Mouse (Mus musculus): ENCODE measurements around the gene Fam173b. TPM values are rescaled to one million over a fixed set of nuclear protein-coding genes. Genes with fewer than 3 reads are reported as not detected.
A peak's percentile ranks its signal among the peaks of the same experiment; 100 is the strongest.

Gene Fam173b
- polyA plus RNA-seq (2015; fragmentation: Nextera tagmentation; extraction: Ambion mirVana) = 11.0 TPM in 2 replicates

GRCm38 (mm10) chr15:31601646-31602374 is at the start of gene Fam173b, which contains the start of gene Cct5:
Gene Fam173b, plus strand, starts transcription at chr15:31601852.
Gene Cct5, minus strand, starts transcription at chr15:31601804.
- WGBS = under 1% methylated on average over 63 of the region's 63 CpGs
- Histone ChIP-seq H3K36me3 (ENCODE audit: control insufficient read depth, insufficient read depth, low read length) (no peaks in the 10 kb centered on the region), H3K9ac (ENCODE audit: low read depth, low read length) (peak within 1 kb of the TSS; percentile 96), H3K4me3 (ENCODE audit: low read length) (peak within 1 kb of the TSS; percentile 58), H3K4me1 (ENCODE audit: control insufficient read depth, insufficient read depth, low read depth, low read length) (peaks cover 19% of the 10 kb centered on the region), H3K27me3 (replicated peaks; ENCODE audit: control insufficient read depth, insufficient read depth, low read length) (no peaks in the 10 kb centered on the region), H3K27ac (ENCODE audit: low read depth, low read length) (peak within 1 kb of the TSS; percentile 96), H3K4me2 (ENCODE audit: low read length) (peak within 1 kb of the TSS; percentile 78), H3K9me3 (ENCODE audit: control insufficient read depth, low read length) (no peaks in the 10 kb centered on the region)
- peak; percentile 89 for ATAC-seq

DNA sequence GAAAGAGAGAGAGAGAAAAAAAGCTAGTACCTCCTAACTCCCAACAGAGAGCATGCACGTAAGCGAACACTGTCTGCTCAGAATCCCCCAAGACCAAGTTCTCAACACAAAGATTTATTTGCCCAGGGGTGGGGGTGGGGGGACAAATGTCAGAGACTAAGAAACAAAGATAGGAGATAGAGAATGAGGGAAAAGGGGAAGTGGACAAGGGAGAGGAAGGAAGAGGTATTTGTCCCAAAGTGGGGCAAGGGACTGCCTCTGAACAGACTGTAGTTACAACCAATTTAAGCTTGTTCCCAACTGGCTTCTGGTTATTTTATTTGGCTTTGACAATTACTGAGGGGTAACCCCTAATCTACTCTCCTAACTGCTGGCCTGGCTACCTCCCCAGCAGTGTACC is 46.8 kb upstream of the Fam173b start:
- WGBS = 81% methylated on average over 2 of the region's 2 CpGs
- H3K9me3 ChIP-seq (ENCODE audit: control insufficient read depth, low read length) = no peaks in the 10 kb centered on the region

DNA sequence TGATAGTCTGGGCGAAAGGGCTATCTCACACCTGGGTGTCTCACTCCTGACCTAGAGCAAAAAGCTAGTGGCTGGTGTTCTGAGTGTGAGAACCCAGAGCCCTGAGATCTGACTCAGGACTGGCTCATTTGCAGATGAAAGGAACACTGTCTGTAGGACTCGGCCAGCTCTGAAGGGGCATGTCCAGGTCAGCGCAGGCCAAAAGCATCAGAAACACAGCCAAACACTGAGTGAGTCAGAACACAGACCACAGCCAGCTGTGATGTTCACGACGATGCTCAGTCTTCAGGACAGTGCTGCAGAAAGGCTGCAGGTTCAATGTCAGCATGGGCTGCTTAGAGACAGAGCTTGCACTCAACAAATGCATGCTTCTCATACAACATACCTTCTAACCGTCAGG is 40.3 kb upstream of the Fam173b start:
- Histone ChIP-seq H3K4me2 (ENCODE audit: low read length) (no peak overlapping the region), H3K9ac (ENCODE audit: low read depth, low read length) (no peak overlapping the region), H3K4me1 (ENCODE audit: control insufficient read depth, insufficient read depth, low read depth, low read length) (no peaks in the 10 kb centered on the region), H3K27me3 (replicated peaks; ENCODE audit: control insufficient read depth, insufficient read depth, low read length) (no peaks in the 10 kb centered on the region), H3K4me3 (ENCODE audit: low read length) (no peak overlapping the region), H3K9me3 (ENCODE audit: control insufficient read depth, low read length) (no peaks in the 10 kb centered on the region), H3K36me3 (ENCODE audit: control insufficient read depth, insufficient read depth, low read length) (no peaks in the 10 kb centered on the region), H3K27ac (ENCODE audit: low read depth, low read length) (no peak overlapping the region)
- no peak for ATAC-seq
- WGBS = 73% methylated on average over 6 of the region's 6 CpGs

More for the DNA sequence above, 46.8 kb upstream of the Fam173b start:
- Histone ChIP-seq H3K9ac (ENCODE audit: low read depth, low read length) (no peak overlapping the region), H3K27me3 (replicated peaks; ENCODE audit: control insufficient read depth, insufficient read depth, low read length) (no peaks in the 10 kb centered on the region), H3K36me3 (ENCODE audit: control insufficient read depth, insufficient read depth, low read length) (no peaks in the 10 kb centered on the region), H3K4me3 (ENCODE audit: low read length) (no peak overlapping the region), H3K4me2 (ENCODE audit: low read length) (no peak overlapping the region), H3K4me1 (ENCODE audit: control insufficient read depth, insufficient read depth, low read depth, low read length) (no peaks in the 10 kb centered on the region), H3K27ac (ENCODE audit: low read depth, low read length) (no peak overlapping the region)
- ATAC-seq = no peak

DNA sequence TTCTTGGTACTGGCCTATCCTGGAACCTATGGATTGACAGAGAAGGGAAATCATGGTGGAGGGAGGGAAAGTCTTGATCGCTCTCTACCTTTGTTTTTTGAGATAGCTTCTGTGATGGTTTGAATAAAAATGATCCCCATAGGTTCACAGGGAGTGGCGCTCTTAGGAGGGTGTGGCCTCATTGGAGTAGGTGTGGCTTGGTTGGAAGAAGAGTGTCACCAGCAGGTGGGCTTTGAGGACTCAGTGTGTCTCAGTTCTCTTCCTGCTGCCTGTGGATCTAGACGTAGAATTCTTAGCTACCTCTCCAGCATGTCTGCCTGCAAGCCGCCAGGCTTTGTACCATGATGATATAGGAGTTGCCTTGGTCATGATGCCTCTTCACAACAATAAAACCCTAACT is 39.7 kb upstream of the Fam173b start:
- H3K9ac ChIP-seq (ENCODE audit: low read depth, low read length) = no peak overlapping the region
- no peaks in the 10 kb centered on the region for H3K9me3 ChIP-seq (ENCODE audit: control insufficient read depth, low read length)
- no peaks in the 10 kb centered on the region for H3K4me1 ChIP-seq (ENCODE audit: control insufficient read depth, insufficient read depth, low read depth, low read length)
- H3K27me3 ChIP-seq (replicated peaks; ENCODE audit: control insufficient read depth, insufficient read depth, low read length) = no peaks in the 10 kb centered on the region
- no peak overlapping the region for H3K4me3 ChIP-seq (ENCODE audit: low read length)
- 92% methylated on average over 4 of the region's 4 CpGs for WGBS
- H3K27ac ChIP-seq (ENCODE audit: low read depth, low read length) = no peak overlapping the region
- ATAC-seq = no peak
- H3K4me2 ChIP-seq (ENCODE audit: low read length) = no peak overlapping the region
- H3K36me3 ChIP-seq (ENCODE audit: control insufficient read depth, insufficient read depth, low read length) = no peaks in the 10 kb centered on the region

DNA sequence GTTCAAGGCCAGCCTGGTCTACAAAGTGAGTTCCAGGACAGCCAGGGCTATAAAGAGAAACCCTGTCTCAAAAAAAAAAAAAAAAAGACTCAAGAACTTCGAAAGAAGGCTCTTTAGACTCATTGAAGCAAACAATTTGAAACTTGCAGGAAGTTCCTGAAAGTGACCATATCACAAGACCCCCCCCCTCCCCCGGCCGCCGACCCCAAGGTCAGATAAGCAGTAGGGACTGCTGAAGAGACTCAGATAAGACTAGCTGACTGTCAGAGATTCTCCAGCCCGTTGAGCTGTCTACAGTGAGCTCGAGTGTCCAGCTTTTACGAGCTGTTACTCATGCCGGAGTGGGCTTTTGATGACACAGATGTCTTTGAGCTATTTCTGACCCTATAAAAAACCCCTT is 38.8 kb upstream of the Fam173b start:
- Histone ChIP-seq H3K9ac (ENCODE audit: low read depth, low read length) (no peak overlapping the region), H3K27me3 (replicated peaks; ENCODE audit: control insufficient read depth, insufficient read depth, low read length) (no peaks in the 10 kb centered on the region), H3K27ac (ENCODE audit: low read depth, low read length) (no peak overlapping the region), H3K4me1 (ENCODE audit: control insufficient read depth, insufficient read depth, low read depth, low read length) (no peaks in the 10 kb centered on the region), H3K36me3 (ENCODE audit: control insufficient read depth, insufficient read depth, low read length) (no peaks in the 10 kb centered on the region), H3K4me3 (ENCODE audit: low read length) (no peak overlapping the region), H3K9me3 (ENCODE audit: control insufficient read depth, low read length) (no peaks in the 10 kb centered on the region), H3K4me2 (ENCODE audit: low read length) (no peak overlapping the region)
- no peak for ATAC-seq
- 84% methylated on average over 8 of the region's 8 CpGs for WGBS

GRCm38 (mm10) chr15:31563577-31564546 is 37.8 kb upstream of the Fam173b start:
- no peak for ATAC-seq
- no peak overlapping the region for H3K4me3 ChIP-seq (ENCODE audit: low read length)
- no peaks in the 10 kb centered on the region for H3K36me3 ChIP-seq (ENCODE audit: control insufficient read depth, insufficient read depth, low read length)
- H3K27me3 ChIP-seq (replicated peaks; ENCODE audit: control insufficient read depth, insufficient read depth, low read length) = no peaks in the 10 kb centered on the region
- H3K9me3 ChIP-seq (ENCODE audit: control insufficient read depth, low read length) = no peaks in the 10 kb centered on the region
- 69% methylated on average over 19 of the region's 19 CpGs for WGBS
- H3K4me2 ChIP-seq (ENCODE audit: low read length) = no peak overlapping the region
- H3K27ac ChIP-seq (ENCODE audit: low read depth, low read length) = no peak overlapping the region
- H3K4me1 ChIP-seq (ENCODE audit: control insufficient read depth, insufficient read depth, low read depth, low read length) = peaks cover 3% of the 10 kb centered on the region; the same call in 1 of the 2 replicates
- H3K9ac ChIP-seq (ENCODE audit: low read depth, low read length) = no peak overlapping the region

DNA sequence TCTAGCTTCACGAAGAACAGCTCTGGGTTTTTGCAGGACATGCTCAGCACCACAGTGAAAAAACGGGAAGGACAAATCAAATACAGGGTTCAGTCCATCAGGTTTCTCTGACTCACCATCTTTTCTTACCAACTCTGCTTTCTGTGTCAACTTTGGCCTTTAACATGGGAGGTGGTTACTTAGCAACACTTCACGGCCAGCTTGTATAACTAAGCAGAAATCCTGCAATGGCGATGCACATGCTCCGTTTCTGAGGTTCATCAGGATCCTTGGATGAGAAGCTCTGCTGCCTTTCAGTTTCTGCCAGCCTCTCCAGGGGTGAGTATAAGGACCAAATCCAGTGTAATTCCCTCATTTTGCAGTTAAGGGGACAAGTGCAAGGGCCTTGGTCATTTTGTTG is 36.5 kb upstream of the Fam173b start, which contains the start of gene Cmbl:
Gene Cmbl (plus strand): TSS at position 206 of the 400 bp plus-strand sequence.
- 59% methylated on average over 5 of the region's 5 CpGs for WGBS
- H3K36me3 ChIP-seq (ENCODE audit: control insufficient read depth, insufficient read depth, low read length) = no peaks in the 10 kb centered on the region
- H3K4me2 ChIP-seq (ENCODE audit: low read length) = no peak within 1 kb of the TSS
- H3K9me3 ChIP-seq (ENCODE audit: control insufficient read depth, low read length) = no peaks in the 10 kb centered on the region
- no peak within 1 kb of the TSS for H3K27ac ChIP-seq (ENCODE audit: low read depth, low read length)
- no peaks in the 10 kb centered on the region for H3K27me3 ChIP-seq (replicated peaks; ENCODE audit: control insufficient read depth, insufficient read depth, low read length)
- H3K9ac ChIP-seq (ENCODE audit: low read depth, low read length) = no peak within 1 kb of the TSS
- no peak within 1 kb of the TSS for H3K4me3 ChIP-seq (ENCODE audit: low read length)
- ATAC-seq = no peak
- H3K4me1 ChIP-seq (ENCODE audit: control insufficient read depth, insufficient read depth, low read depth, low read length) = peaks cover 3% of the 10 kb centered on the region; the same call in 1 of the 2 replicates

DNA sequence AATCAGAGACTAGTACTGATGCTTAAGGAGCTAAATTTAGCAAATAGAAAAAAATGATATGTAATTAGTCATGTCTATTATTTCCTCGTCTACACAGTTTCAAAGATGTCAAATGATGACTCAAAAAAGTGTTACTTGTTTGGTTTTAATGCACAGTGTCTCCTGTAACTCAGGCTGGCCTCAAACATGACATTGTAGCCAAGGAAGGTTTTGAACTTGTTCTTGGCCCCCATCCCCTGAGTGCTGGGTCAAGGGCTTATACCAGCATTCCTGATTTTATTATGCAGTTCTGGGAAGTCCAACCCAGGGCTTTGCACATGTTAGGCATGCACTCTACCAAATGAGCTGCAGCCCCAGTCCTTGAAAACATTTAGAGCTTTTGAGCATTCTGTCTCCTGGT is 35.9 kb upstream of the Fam173b start:
- Histone ChIP-seq H3K4me1 (ENCODE audit: control insufficient read depth, insufficient read depth, low read depth, low read length) (peaks cover 3% of the 10 kb centered on the region; the same call in 1 of the 2 replicates), H3K4me2 (ENCODE audit: low read length) (no peak overlapping the region), H3K4me3 (ENCODE audit: low read length) (no peak overlapping the region), H3K27me3 (replicated peaks; ENCODE audit: control insufficient read depth, insufficient read depth, low read length) (no peaks in the 10 kb centered on the region), H3K27ac (ENCODE audit: low read depth, low read length) (no peak overlapping the region), H3K36me3 (ENCODE audit: control insufficient read depth, insufficient read depth, low read length) (no peaks in the 10 kb centered on the region), H3K9me3 (ENCODE audit: control insufficient read depth, low read length) (no peaks in the 10 kb centered on the region), H3K9ac (ENCODE audit: low read depth, low read length) (no peak overlapping the region)
- 71% methylated on average over 1 of the region's 1 CpGs for WGBS
- ATAC-seq = no peak

DNA sequence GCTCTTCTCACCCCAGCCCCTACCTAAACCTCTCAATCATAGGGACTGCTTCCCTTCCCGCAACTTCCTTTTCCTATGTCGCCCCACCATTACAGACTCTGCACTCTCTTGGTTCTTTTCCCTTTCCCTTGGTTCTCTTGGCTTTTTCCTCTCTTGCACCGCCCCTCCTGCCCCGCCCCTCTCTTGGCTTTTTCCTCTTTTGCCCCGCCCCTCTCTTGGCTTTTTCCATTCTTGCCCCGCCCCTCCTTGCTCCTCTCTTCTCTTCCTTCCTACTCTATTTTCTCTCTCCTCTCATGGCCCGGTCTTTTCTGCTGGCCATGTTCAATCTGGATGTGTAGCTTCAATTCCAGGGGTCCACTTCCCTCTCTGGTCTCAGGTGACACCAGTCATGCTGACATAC is 34.2 kb upstream of the Fam173b start:
- no peaks in the 10 kb centered on the region for H3K27me3 ChIP-seq (replicated peaks; ENCODE audit: control insufficient read depth, insufficient read depth, low read length)
- ATAC-seq = no peak
- H3K4me2 ChIP-seq (ENCODE audit: low read length) = no peak overlapping the region
- H3K4me1 ChIP-seq (ENCODE audit: control insufficient read depth, insufficient read depth, low read depth, low read length) = peaks cover 3% of the 10 kb centered on the region; the same call in 1 of the 2 replicates
- no peak overlapping the region for H3K9ac ChIP-seq (ENCODE audit: low read depth, low read length)
- H3K27ac ChIP-seq (ENCODE audit: low read depth, low read length) = no peak overlapping the region
- WGBS = 71% methylated on average over 7 of the region's 7 CpGs
- no peaks in the 10 kb centered on the region for H3K9me3 ChIP-seq (ENCODE audit: control insufficient read depth, low read length)
- no peak overlapping the region for H3K4me3 ChIP-seq (ENCODE audit: low read length)
- H3K36me3 ChIP-seq (ENCODE audit: control insufficient read depth, insufficient read depth, low read length) = no peaks in the 10 kb centered on the region
